Mouse (Mus musculus) frontal cortex, postnatal 10 days (tissue): ENCODE measurements around the gene Cand2.
A peak's percentile ranks its signal among the peaks of the same experiment; 100 is the strongest.

ENCODE experiments used
- DNase-seq, 2 experiments: peaks; one replicate each; pipeline ENCODE4 v3.0.0; 2022; ENCODE audit warnings: low spot score in 2 of 2, mixed read lengths in 1 of 2

Cand2 gene

GRCm38 (mm10) chr6:115830779-115831601 is 56.7 kb downstream of the Cand2 start:
- no peak for DNase-seq

- no peak for DNase-seq
Observed at GRCm38 (mm10) chr6:115832152-115832850, 58.0 kb downstream of the Cand2 start.

- DNase-seq, result no peak
Observed at GRCm38 (mm10) chr6:115833861-115834260, 59.5 kb downstream of the Cand2 start.

- peak; percentile 62 to 69 for DNase-seq
Observed at GRCm38 (mm10) chr6:115838161-115838597, 63.8 kb downstream of the Cand2 start, which contains the start of gene Efcab12. TSS of gene Efcab12 (minus strand) at chr6:115838412.

- DNase-seq, result no peak
Observed at GRCm38 (mm10) chr6:115838745-115839144, 64.4 kb downstream of the Cand2 start.

DNA sequence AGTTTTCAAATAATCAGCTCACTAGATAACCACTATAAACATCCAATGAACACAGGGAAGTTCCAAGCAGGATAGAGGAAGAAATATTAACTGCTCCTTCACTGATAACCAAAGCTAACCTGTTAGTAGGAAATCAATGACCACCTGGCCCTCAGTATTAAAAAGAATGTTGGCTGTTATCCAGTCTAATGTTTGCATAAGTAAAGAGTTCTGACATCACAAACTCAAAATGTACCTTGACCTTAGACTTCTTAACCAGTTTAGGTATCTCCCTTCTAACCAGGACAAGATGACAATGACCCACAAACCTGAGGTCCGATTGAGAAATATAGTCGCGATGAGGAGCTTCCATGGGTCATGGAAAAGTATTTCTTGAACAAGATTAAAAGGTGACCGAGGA is 70.7 kb downstream of the Cand2 start:
- DNase-seq, result no peak

DNA sequence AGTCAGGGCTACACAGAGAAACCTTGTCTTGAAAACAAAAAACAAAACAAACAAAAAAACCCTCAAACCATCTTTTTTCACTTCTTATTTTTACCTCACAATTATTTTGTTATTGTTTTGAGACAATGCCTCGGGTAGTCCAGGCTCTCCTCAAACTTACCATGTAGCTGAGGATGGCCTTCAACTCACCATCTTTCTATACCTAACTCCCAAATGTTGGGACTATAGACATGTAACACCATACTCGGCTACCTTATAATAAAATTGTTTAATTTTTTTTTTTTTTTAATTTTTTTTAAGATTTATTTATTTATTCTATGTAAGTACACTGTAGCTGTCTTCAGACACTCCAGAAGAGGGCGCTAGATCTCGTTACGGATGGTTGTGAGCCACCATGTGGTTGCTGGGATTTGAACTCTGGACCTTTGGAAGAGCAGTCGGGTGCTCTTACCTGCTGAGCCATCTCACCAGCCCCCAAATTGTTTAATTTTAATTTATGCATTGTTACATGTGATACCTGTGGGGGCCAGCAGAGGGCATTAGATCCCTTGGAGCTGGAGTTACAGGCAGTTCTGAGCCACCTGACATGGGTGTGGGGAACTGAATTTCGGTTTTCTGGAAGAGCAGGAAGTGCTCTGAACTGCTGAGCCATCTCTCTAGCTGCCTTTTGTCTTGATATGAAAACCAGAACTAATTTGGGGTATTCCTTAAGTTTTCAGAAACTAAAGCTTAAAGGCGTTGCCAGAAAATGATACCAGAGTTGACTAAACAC is 72.5 kb downstream of the Cand2 start:
- DNase-seq, result peak in 1 of 2 experiments; percentile 39

- DNase-seq, result no peak
Observed at GRCm38 (mm10) chr6:115848598-115849304, 74.4 kb downstream of the Cand2 start.

- no peak for DNase-seq
Observed at GRCm38 (mm10) chr6:115852446-115853090, 78.2 kb downstream of the Cand2 start.

GRCm38 (mm10) chr6:115853091-115853813 is 78.9 kb downstream of the Cand2 start, which contains the start of the genes Mbd4 and Ift122:
TSS of gene Mbd4 (minus strand) at chr6:115853371.
TSS of gene Ift122 (plus strand) at chr6:115853470.
- DNase-seq, result peak; percentile 98 to 99

DNA sequence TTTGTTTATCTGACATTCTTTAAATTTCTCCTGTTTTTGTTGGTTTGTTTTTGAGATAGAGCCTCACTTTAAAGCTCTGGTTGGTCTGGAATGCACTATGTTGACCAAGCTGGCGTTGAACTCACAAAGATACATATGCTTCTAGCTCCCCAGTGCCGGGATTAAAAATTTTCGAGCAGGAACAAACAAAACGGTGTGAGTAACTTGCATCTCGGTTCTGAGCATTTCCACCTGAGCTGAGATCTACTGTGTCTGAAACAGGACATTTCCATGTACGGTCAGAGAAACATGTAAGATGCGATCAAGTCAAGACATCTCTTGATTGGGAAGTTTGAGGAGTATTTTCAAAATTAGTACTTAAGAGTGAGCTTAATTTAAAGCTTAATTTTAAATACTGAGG is 79.6 kb downstream of the Cand2 start:
- no peak for DNase-seq

GRCm38 (mm10) chr6:115854432-115854831 is 80.1 kb downstream of the Cand2 start:
- no peak for DNase-seq
